Mouse (Mus musculus): Measurements from ENCODE around the gene Gm35315.
"Not testable (repeated sequence)": the region's sequence is repeated elsewhere in the genome, so short reads cannot be mapped to it uniquely, and the experiment has no call there.

Gene Gm35315

GRCm38 (mm10) chr5:110101716-110102347 lies 7.6 kb upstream of the Gm35315 start:
- DNase-seq (ENCODE audit: low read depth, low spot score) = peak; percentile 65

- DNase-seq (ENCODE audit: low read depth, low spot score) = peak; percentile 57
Observed at GRCm38 (mm10) chr5:110100921-110101631, 6.9 kb upstream of the Gm35315 start.

- DNase-seq (ENCODE audit: low read depth, low spot score) = no peak
Observed at GRCm38 (mm10) chr5:110099656-110100580, 5.7 kb upstream of the Gm35315 start, which contains the start of gene Plcxd1. Gene Plcxd1, plus strand, starts transcription at chr5:110099969.

GRCm38 (mm10) chr5:110098991-110099477 lies 4.8 kb upstream of the Gm35315 start:
- DNase-seq (ENCODE audit: low read depth, low spot score) = no peak

- DNase-seq (ENCODE audit: low read depth, low spot score) = no peak
Observed at GRCm38 (mm10) chr5:110094847-110095213, 610 bp upstream of the Gm35315 start.

- DNase-seq (ENCODE audit: low read depth, low spot score) = no peak
Observed at GRCm38 (mm10) chr5:110091546-110091945, 2.7 kb downstream of the Gm35315 start.

GRCm38 (mm10) chr5:110086161-110086866 lies 7.9 kb downstream of the Gm35315 start:
- DNase-seq (ENCODE audit: low read depth, low spot score) = no peak

GRCm38 (mm10) chr5:110082961-110083360 lies 11.3 kb downstream of the Gm35315 start:
- DNase-seq (ENCODE audit: low read depth, low spot score) = no peak

- not testable (repeated sequence) for DNase-seq (ENCODE audit: low read depth, low spot score)
Observed at GRCm38 (mm10) chr5:110072413-110072812, 21.8 kb downstream of the Gm35315 start, which contains the start of gene Gm17655. Gene Gm17655, minus strand, starts transcription at chr5:110072513.

- peak; percentile 87 for DNase-seq (ENCODE audit: low read depth, low spot score)
Observed at GRCm38 (mm10) chr5:110057637-110058408, 36.4 kb downstream of the Gm35315 start.

All from CD4-positive helper T cell, adult 2 months (primary cell).